In genomic region chr5:65950679-65951512, GRCm38 (mm10) we compare ENCODE assay signal across 8 mouse cellular contexts. TPM values are rescaled to one million over a fixed set of nuclear protein-coding genes. Genes with fewer than 3 reads are reported as not detected.
DNase-seq lines count a peak whose midpoint lies in the region; ATAC-seq and TF ChIP-seq lines count a peak whose summit lies in the region.
"Had no signal": no experiment of that assay in that cellular context is flagged by ENCODE, and none has a peak within 500 bp of the region (broad histone marks: within the 10 kb centered on the region; RNA-seq: fewer than 3 reads in every experiment).

No protein-coding gene starts in this region.

- H3K9ac ChIP-seq in ES-E14 (ENCODE audit: insufficient read depth, low read depth, low read length, poor library complexity, severe bottlenecking), result peak overlapping the region; percentile 62; the same call in 1 of the 2 replicates
- peak overlapping the region; percentile 36; the same call in 1 of the 2 replicates for H3K9ac ChIP-seq in forebrain, embryonic 14.5 days (ENCODE audit: low read length)
- no peak overlapping the region; the same call in 1 of the 2 replicates for H3K9ac ChIP-seq in neural tube, embryonic 14.5 days (replicated peaks; ENCODE audit: low read depth, low read length)

- DNase-seq in CD4-positive helper T cell, adult 2 months (ENCODE audit: low read depth, low spot score), result peak; percentile 79
- DNase-seq in ES-E14 (ENCODE audit: low read depth, low spot score), result no peak
- DNase-seq in forebrain, embryonic 14.5 days (ENCODE audit: low spot score), result peak; percentile 80
- DNase-seq in kidney, postnatal 4 days, result peak; percentile 38 to 61
- no peak for DNase-seq in heart, adult 9 months (ENCODE audit: low spot score in 2 of 2)
- DNase-seq in left cerebral cortex, adult 11 months (ENCODE audit: low spot score), result no peak

- H3K9me3 ChIP-seq in ES-E14 (ENCODE audit: control insufficient read depth, insufficient read depth, low read depth, low read length), result no peaks in the 10 kb centered on the region
- H3K9me3 ChIP-seq in forebrain, embryonic 14.5 days (replicated peaks; ENCODE audit: control insufficient read depth, low read length), result no peaks in the 10 kb centered on the region
- no peaks in the 10 kb centered on the region for H3K9me3 ChIP-seq in neural tube, embryonic 14.5 days (ENCODE audit: control insufficient read depth, low read length)
- H3K9me3 ChIP-seq: megakaryocyte, embryonic 14.5 days had no signal

- peaks cover 0 to 13% of the 10 kb centered on the region in 2 experiments; a peak in 1 of 4 replicates for H3K4me1 ChIP-seq in ES-E14 (ENCODE audit: control insufficient read depth in 2 of 2, insufficient read depth in 2 of 2, low read length in 2 of 2, poor library complexity in 1 of 2)
- H3K4me1 ChIP-seq in forebrain, embryonic 14.5 days (ENCODE audit: control insufficient read depth, insufficient read depth, low read length), result peaks cover 4% of the 10 kb centered on the region
- peaks cover 10% of the 10 kb centered on the region for H3K4me1 ChIP-seq in neural tube, embryonic 14.5 days (ENCODE audit: control insufficient read depth, insufficient read depth, low read length)

- H3K27ac ChIP-seq in ES-E14 (ENCODE audit: insufficient read depth, low read depth, low read length, poor library complexity, severe bottlenecking), result peak overlapping the region; percentile 47; the same call in 1 of the 2 replicates
- peak overlapping the region; percentile 89 for H3K27ac ChIP-seq in forebrain, embryonic 14.5 days (ENCODE audit: low read depth, low read length)
- H3K27ac ChIP-seq in neural tube, embryonic 14.5 days (ENCODE audit: low read depth, low read length), result peak overlapping the region; percentile 85

- H3K27me3 ChIP-seq in forebrain, embryonic 14.5 days (replicated peaks; ENCODE audit: control insufficient read depth, insufficient read depth, low read length), result no peaks in the 10 kb centered on the region
- no peaks in the 10 kb centered on the region for H3K27me3 ChIP-seq in neural tube, embryonic 14.5 days (ENCODE audit: control insufficient read depth, insufficient read depth, low read length)
- H3K27me3 ChIP-seq: megakaryocyte, embryonic 14.5 days had no signal

- in situ Hi-C loops in ES-E14 (cut with MboI; ENCODE audit: low sequenced_read_pairs in 2 of 2, unreplicated experiment in 2 of 2), result no loop called here

- H3K36me3 ChIP-seq in ES-E14 (ENCODE audit: control insufficient read depth, insufficient read depth, low read length, poor library complexity, severe bottlenecking), result no peaks in the 10 kb centered on the region
- H3K36me3 ChIP-seq in forebrain, embryonic 14.5 days (ENCODE audit: control insufficient read depth, insufficient read depth, low read length), result no peaks in the 10 kb centered on the region
- H3K36me3 ChIP-seq in neural tube, embryonic 14.5 days (ENCODE audit: control insufficient read depth, insufficient read depth, low read length), result no peaks in the 10 kb centered on the region

- peak; percentile 70 for ATAC-seq in forebrain, embryonic 14.5 days
- ATAC-seq in neural tube, embryonic 14.5 days (ENCODE audit: low read depth), result peak; percentile 64

- 34% methylated on average over 18 of the region's 18 CpGs for WGBS in forebrain, embryonic 14.5 days
- 37% methylated on average over 18 of the region's 18 CpGs for WGBS in neural tube, embryonic 14.5 days

- H3K4me3 ChIP-seq in ES-E14 (ENCODE audit: insufficient read depth in 1 of 2, low read depth in 1 of 2, low read length in 2 of 2, poor library complexity in 1 of 2, severe bottlenecking in 1 of 2), result peak overlapping the region; percentile 10 to 26; a peak in 2 of 4 replicates
- no peak overlapping the region; the same call in 1 of the 2 replicates for H3K4me3 ChIP-seq in forebrain, embryonic 14.5 days (ENCODE audit: low read depth, low read length)
- H3K4me3 ChIP-seq in neural tube, embryonic 14.5 days (ENCODE audit: low read depth, low read length), result no peak overlapping the region
- H3K4me3 ChIP-seq: megakaryocyte, embryonic 14.5 days had no signal

- H3K4me2 ChIP-seq in forebrain, embryonic 14.5 days (ENCODE audit: low read length), result peak overlapping the region; percentile 40
- peak overlapping the region; percentile 37; the same call in 1 of the 2 replicates for H3K4me2 ChIP-seq in neural tube, embryonic 14.5 days (ENCODE audit: low read depth, low read length)

TF ChIP-seq in ES-E14, 5 proteins besides CTCF, POLR2A, EP300 and RAD21:
- no peak for TF ChIP-seq CHD2 (IDR thresholded peaks at IDR 0.05; ENCODE audit: low read depth, low read length)
- no peak for TF ChIP-seq MAFK (IDR thresholded peaks at IDR 0.05; ENCODE audit: insufficient read depth, low read depth, low read length)
- no peak for TF ChIP-seq HCFC1 (IDR thresholded peaks at IDR 0.05; ENCODE audit: borderline replicate concordance, insufficient read depth, low read length)
- TF ChIP-seq ZC3H11A (IDR thresholded peaks at IDR 0.05; ENCODE audit: borderline replicate concordance, low read depth, low read length), result no peak

RNA-seq across cellular contexts. Expression of gene Chrna9, which starts 16.2 kb away (rescaled TPM):
- 11.2 and 23.5 TPM in 2 replicates for total RNA-seq in ES-E14 (2012; rRNA removed)
- polyA plus RNA-seq in forebrain, embryonic 14.5 days (2014; fragmentation: Nextera tagmentation; extraction: Ambion mirVana), result not detected in 2 replicates
- polyA plus RNA-seq in neural tube, embryonic 14.5 days (2014; fragmentation: Nextera tagmentation; extraction: Ambion mirVana), result not detected in 2 replicates

RNA-seq across cellular contexts. Expression of gene 9130230L23Rik, which starts 53.2 kb away (rescaled TPM):
- 0.36 and 0.74 TPM in 2 replicates for total RNA-seq in ES-E14 (2012; rRNA removed)
- polyA plus RNA-seq in forebrain, embryonic 14.5 days (2014; fragmentation: Nextera tagmentation; extraction: Ambion mirVana), result not detected in 2 replicates
- not detected in 2 replicates for polyA plus RNA-seq in neural tube, embryonic 14.5 days (2014; fragmentation: Nextera tagmentation; extraction: Ambion mirVana)

Comparison
In these comparisons a context has a peak if more than half of its experiments do, and no peak if none do; other contexts are left out.
1. DNase-seq: peak in CD4-positive helper T cell, adult 2 months (single experiment), forebrain, embryonic 14.5 days (single experiment) and kidney, postnatal 4 days (2 of 2); none in ES-E14 (single experiment), heart, adult 9 months (0 of 2) and left cerebral cortex, adult 11 months (single experiment).
2. H3K4me3 ChIP-seq: peak in ES-E14 (2 of 2); none in forebrain, embryonic 14.5 days (single experiment) and neural tube, embryonic 14.5 days (single experiment).
3. Peak in every context shown above with its lines, with median percentiles within 50 percentile points of each other: H3K27ac ChIP-seq.